Mouse (Mus musculus) heart, embryonic 15.5 days (tissue): ENCODE results near the gene Rmi1. TPM values are rescaled to one million over a fixed set of nuclear protein-coding genes. Genes with fewer than 3 reads are reported as not detected.
"Not testable (repeated sequence)": the region's sequence is repeated elsewhere in the genome, so short reads cannot be mapped to it uniquely, and the experiment has no call there.

Source experiments
- ATAC-seq: fragments of 200-750 bp; cut with Nextera tagmentation; replicated peaks from 2 replicates; pipeline ENCODE4 v1.8.0; 2017; ENCODE audit warnings: low read depth, moderate TSS enrichment; ENCODE audit not compliant: insufficient number of reproducible peaks, insufficient read depth, low FRiP score
- H3K27ac ChIP-seq: fragments of 300-500 bp; sonication (generic); 2 replicates; pipeline ENCODE4 v1.5.1; 2015; ENCODE audit warnings: mild to moderate bottlenecking, inconsistent platforms
- H3K27me3 ChIP-seq: fragments of 300-500 bp; sonication (generic); 2 replicates; pipeline ENCODE4 v1.6.1; 2015; ENCODE audit warnings: inconsistent platforms
- H3K36me3 ChIP-seq: fragments of 300-500 bp; sonication (generic); 2 replicates; pipeline ENCODE4 v1.6.1; 2015; ENCODE audit warnings: mild to moderate bottlenecking, inconsistent platforms
- H3K4me1 ChIP-seq: fragments of 300-500 bp; sonication (generic); replicated peaks from 2 replicates; pipeline ENCODE4 v1.6.1; 2015; ENCODE audit warnings: inconsistent platforms
- H3K4me2 ChIP-seq: fragments of 300-500 bp; sonication (generic); 2 replicates; pipeline ENCODE4 v1.6.1; 2015; ENCODE audit warnings: inconsistent platforms, mild to moderate bottlenecking, moderate library complexity
- H3K4me3 ChIP-seq: fragments of 300-500 bp; sonication (generic); 2 replicates; pipeline ENCODE4 v1.5.1; 2015; ENCODE audit warnings: mild to moderate bottlenecking, inconsistent platforms
- H3K9ac ChIP-seq: fragments of 300-500 bp; sonication (generic); 2 replicates; pipeline ENCODE4 v1.6.1; 2015; ENCODE audit warnings: mild to moderate bottlenecking, inconsistent platforms
- H3K9me3 ChIP-seq: fragments of 300-500 bp; sonication (generic); replicated peaks from 2 replicates; pipeline ENCODE4 v1.6.1; 2016; ENCODE audit warnings: inconsistent platforms
- WGBS: fragments of 180-500 bp; shearing (Covaris S2); methylation state at CpG from one replicate; pipeline ENCODE4 v1.1.7; 2015; ENCODE audit warnings: mixed read lengths; 5-methylcytosine and 5-hydroxymethylcytosine counted together
- polyA plus RNA-seq: library from polyadenylated mRNA; unstranded; fragments of >200 nt; fragmentation: Nextera tagmentation; extraction: Ambion mirVana; gene quantifications from 2 replicates; pipeline ENCODE4 v1.2.1, GENCODE M21; 2015

The Rmi1 gene
- polyA plus RNA-seq, 1 experiment from 2014 or later, result 18.5 TPM

- 78% methylated on average over 2 of the region's 2 CpGs for WGBS
- Histone ChIP-seq H3K4me1 (no peaks in the 10 kb centered on the region), H3K9me3 (no peaks in the 10 kb centered on the region), H3K27me3 (no peaks in the 10 kb centered on the region), H3K4me3 (no peak overlapping the region), H3K9ac (no peak overlapping the region), H3K27ac (no peak overlapping the region), H3K4me2 (no peak overlapping the region), H3K36me3 (no peaks in the 10 kb centered on the region)
- no peak for ATAC-seq
Measured at GRCm38 (mm10) chr13:58373153-58373470, 28.9 kb upstream of the Rmi1 start.

GRCm38 (mm10) chr13:58384371-58384770 lies 17.7 kb upstream of the Rmi1 start:
- WGBS, result 54% methylated on average over 11 of the region's 11 CpGs
- H3K27me3 ChIP-seq, result no peaks in the 10 kb centered on the region
- peak overlapping the region; percentile 80 for H3K9ac ChIP-seq
- H3K4me2 ChIP-seq, result peak overlapping the region; percentile 95
- peak overlapping the region; percentile 83 for H3K4me3 ChIP-seq
- ATAC-seq, result no peak
- H3K27ac ChIP-seq, result no peak overlapping the region
- peaks cover 3% of the 10 kb centered on the region; the same call in 1 of the 2 replicates for H3K9me3 ChIP-seq
- H3K4me1 ChIP-seq, result peaks cover 12% of the 10 kb centered on the region
- H3K36me3 ChIP-seq, result peaks cover 27% of the 10 kb centered on the region

- H3K9ac ChIP-seq, result peak within 1 kb of the TSS; percentile 80
- H3K4me2 ChIP-seq, result peak within 1 kb of the TSS; percentile 95
- H3K4me3 ChIP-seq, result peak within 1 kb of the TSS; percentile 83
- H3K4me1 ChIP-seq, result peaks cover 12% of the 10 kb centered on the region
- WGBS, result 2% methylated on average over 80 of the region's 80 CpGs
- H3K36me3 ChIP-seq, result peaks cover 25% of the 10 kb centered on the region
- peak; percentile 73 for ATAC-seq
- no peaks in the 10 kb centered on the region for H3K27me3 ChIP-seq
- peak within 1 kb of the TSS; percentile 27 for H3K27ac ChIP-seq
- peaks cover 3% of the 10 kb centered on the region; the same call in 1 of the 2 replicates for H3K9me3 ChIP-seq
Measured at GRCm38 (mm10) chr13:58384779-58385546, 17.1 kb upstream of the Rmi1 start, which contains the start of gene 2210016F16Rik. Gene 2210016F16Rik, minus strand, starts transcription at chr13:58385225.

- Histone ChIP-seq H3K27me3 (no peaks in the 10 kb centered on the region), H3K36me3 (peaks cover 25% of the 10 kb centered on the region), H3K4me2 (peak overlapping the region; percentile 95), H3K9me3 (peaks cover 3% of the 10 kb centered on the region; the same call in 1 of the 2 replicates), H3K9ac (peak overlapping the region; percentile 80; the same call in 1 of the 2 replicates), H3K27ac (peak overlapping the region; percentile 27; the same call in 1 of the 2 replicates), H3K4me1 (peaks cover 12% of the 10 kb centered on the region), H3K4me3 (peak overlapping the region; percentile 83)
- WGBS, result 71% methylated on average over 7 of the region's 7 CpGs
- no peak for ATAC-seq
Measured at GRCm38 (mm10) chr13:58385547-58385920, 16.5 kb upstream of the Rmi1 start.

GRCm38 (mm10) chr13:58387948-58388347 lies 14.1 kb upstream of the Rmi1 start:
- Histone ChIP-seq H3K27me3 (no peaks in the 10 kb centered on the region), H3K4me1 (peaks cover 12% of the 10 kb centered on the region), H3K4me2 (no peak overlapping the region), H3K4me3 (no peak overlapping the region), H3K27ac (no peak overlapping the region), H3K36me3 (peaks cover 22% of the 10 kb centered on the region), H3K9ac (no peak overlapping the region), H3K9me3 (no peaks in the 10 kb centered on the region)
- 14% methylated on average over 7 of the region's 7 CpGs for WGBS
- no peak for ATAC-seq

GRCm38 (mm10) chr13:58388379-58388778 lies 13.7 kb upstream of the Rmi1 start:
- Histone ChIP-seq H3K27ac (no peak overlapping the region), H3K9ac (no peak overlapping the region), H3K4me2 (no peak overlapping the region), H3K27me3 (no peaks in the 10 kb centered on the region), H3K36me3 (peaks cover 24% of the 10 kb centered on the region), H3K9me3 (no peaks in the 10 kb centered on the region), H3K4me3 (no peak overlapping the region), H3K4me1 (peaks cover 12% of the 10 kb centered on the region)
- ATAC-seq, result no peak
- WGBS, result 35% methylated on average over 3 of the region's 3 CpGs

- Histone ChIP-seq H3K27me3 (no peaks in the 10 kb centered on the region), H3K4me1 (peaks cover 7% of the 10 kb centered on the region; the same call in 1 of the 2 replicates), H3K4me2 (no peak overlapping the region), H3K9me3 (no peaks in the 10 kb centered on the region), H3K4me3 (no peak overlapping the region), H3K9ac (no peak overlapping the region), H3K27ac (no peak overlapping the region), H3K36me3 (peaks cover 34% of the 10 kb centered on the region)
- no peak for ATAC-seq
- 77% methylated on average over 2 of the region's 2 CpGs for WGBS
Measured at GRCm38 (mm10) chr13:58389324-58389951, 12.6 kb upstream of the Rmi1 start.

- not testable (repeated sequence) for H3K27ac ChIP-seq, H3K9ac ChIP-seq, H3K9me3 ChIP-seq, H3K4me2 ChIP-seq, H3K4me1 ChIP-seq, H3K27me3 ChIP-seq, ATAC-seq, H3K4me3 ChIP-seq
- 79% methylated on average over 11 of the region's 11 CpGs for WGBS
- H3K36me3 ChIP-seq, result peaks cover 71% of the 10 kb centered on the region
Measured at GRCm38 (mm10) chr13:58394392-58394791, 7.7 kb upstream of the Rmi1 start.

GRCm38 (mm10) chr13:58397651-58398050 lies 4.4 kb upstream of the Rmi1 start:
- Histone ChIP-seq H3K9me3 (no peaks in the 10 kb centered on the region), H3K4me1 (peaks cover 6% of the 10 kb centered on the region), H3K36me3 (peaks cover 56% of the 10 kb centered on the region), H3K4me3 (no peak overlapping the region), H3K27ac (no peak overlapping the region), H3K9ac (no peak overlapping the region), H3K4me2 (no peak overlapping the region), H3K27me3 (no peaks in the 10 kb centered on the region)
- 90% methylated on average over 13 of the region's 13 CpGs for WGBS
- ATAC-seq, result no peak

- under 1% methylated on average over 11 of the region's 11 CpGs for WGBS
Measured at GRCm38 (mm10) chr13:58400576-58400975, 1.5 kb upstream of the Rmi1 start.

GRCm38 (mm10) chr13:58401135-58402002 lies 679 bp upstream of the Rmi1 start:
- Histone ChIP-seq H3K4me2 (peak overlapping the region; percentile 74), H3K27ac (peak overlapping the region; percentile 100), H3K36me3 (peaks cover 21% of the 10 kb centered on the region), H3K4me3 (peak overlapping the region; percentile 100), H3K9ac (peak overlapping the region; percentile 100), H3K9me3 (no peaks in the 10 kb centered on the region), H3K27me3 (no peaks in the 10 kb centered on the region), H3K4me1 (peaks cover 8% of the 10 kb centered on the region)
- peak; percentile 25 for ATAC-seq
- WGBS, result under 1% methylated on average over 80 of the region's 100 CpGs

More at GRCm38 (mm10) chr13:58400576-58400975, 1.5 kb upstream of the Rmi1 start:
- Histone ChIP-seq H3K9ac (peak overlapping the region; percentile 100), H3K27ac (no peak overlapping the region), H3K4me2 (peak overlapping the region; percentile 74), H3K27me3 (no peaks in the 10 kb centered on the region), H3K9me3 (no peaks in the 10 kb centered on the region), H3K36me3 (peaks cover 29% of the 10 kb centered on the region), H3K4me1 (peaks cover 8% of the 10 kb centered on the region), H3K4me3 (peak overlapping the region; percentile 100)
- no peak for ATAC-seq
